Mouse (Mus musculus) forebrain, postnatal 0 days (tissue): ENCODE data around the gene Gm42715. TPM values are rescaled to one million over a fixed set of nuclear protein-coding genes. Genes with fewer than 3 reads are reported as not detected.

Experiments used
- ATAC-seq: fragments of 200-750 bp; cut with Nextera tagmentation; 2 replicates; pipeline ENCODE4 v1.8.0; 2017; ENCODE audit warnings: mild to moderate bottlenecking, moderate library complexity
- DNase-seq: peaks from one replicate; pipeline ENCODE4 v3.0.0-alpha.2; 2015
- H3K27ac ChIP-seq: fragments of 300-500 bp; sonication (generic); 2 replicates; pipeline ENCODE4 v1.5.1; 2014; ENCODE audit warnings: low read depth, mild to moderate bottlenecking, antibody characterized with exemption, low read length, moderate library complexity, mixed read lengths
- H3K27me3 ChIP-seq: fragments of 300-500 bp; sonication (generic); 2 replicates; pipeline ENCODE4 v1.6.1; 2014; ENCODE audit warnings: mild to moderate bottlenecking, low read length, mixed read lengths; ENCODE audit not compliant: insufficient read depth
- H3K36me3 ChIP-seq: fragments of 300-500 bp; sonication (generic); 2 replicates; pipeline ENCODE4 v1.6.1; 2014; ENCODE audit warnings: mild to moderate bottlenecking, moderate library complexity; ENCODE audit not compliant: insufficient read depth
- H3K4me1 ChIP-seq: fragments of 300-500 bp; sonication (generic); 2 replicates; pipeline ENCODE4 v1.6.1; 2014; ENCODE audit warnings: antibody characterized with exemption; ENCODE audit not compliant: insufficient read depth
- H3K4me2 ChIP-seq: fragments of 300-500 bp; sonication (generic); 2 replicates; pipeline ENCODE4 v1.6.1; 2014; ENCODE audit warnings: low read depth, mild to moderate bottlenecking, moderate library complexity
- H3K4me3 ChIP-seq: fragments of 300-500 bp; sonication (generic); 2 replicates; pipeline ENCODE4 v1.5.1; 2014; ENCODE audit warnings: low read depth, low read length, mixed read lengths
- H3K9ac ChIP-seq: fragments of 300-500 bp; sonication (generic); 2 replicates; pipeline ENCODE4 v1.6.1; 2014; ENCODE audit warnings: mild to moderate bottlenecking
- H3K9me3 ChIP-seq: fragments of 300-500 bp; sonication (generic); 2 replicates; pipeline ENCODE4 v1.6.1; 2016; ENCODE audit warnings: low read length
- CTCF ChIP-seq: sonication (generic); IDR thresholded peaks from 2 replicates; pipeline ENCODE4 v1.5.1; 2016; ENCODE audit warnings: antibody characterized with exemption, control low read depth, low read depth
- WGBS: fragments of 180-500 bp; shearing (Covaris S2); extraction: QIAGEN DNeasy Blood & Tissue Kit; methylation state at CpG from one replicate; pipeline ENCODE4 v1.1.7; 2014; 5-methylcytosine and 5-hydroxymethylcytosine counted together
- polyA plus RNA-seq: library from polyadenylated mRNA; unstranded; fragments of >200 nt; fragmentation: Nextera tagmentation; extraction: Ambion mirVana; gene quantifications from 2 replicates; pipeline ENCODE4 v1.2.1, GENCODE M21; 2015
- total RNA-seq: library from RNA; depleted of rRNA; stranded (reverse); fragments of >200 nt; gene quantifications from 2 replicates; pipeline ENCODE4 v1.2.3, GENCODE M21; 2014

The Gm42715 gene
- total and polyA plus RNA-seq, 2 experiments from 2014 or later, result 10.3 to 28.3 TPM

GRCm38 (mm10) chr7:127474378-127475070, 44.9 kb upstream of the Gm42715 start:
- no peak overlapping the region for H3K9ac ChIP-seq
- no peak overlapping the region for H3K27ac ChIP-seq
- H3K4me2 ChIP-seq, result no peak overlapping the region
- H3K9me3 ChIP-seq, result no peaks in the 10 kb centered on the region
- peaks cover 17% of the 10 kb centered on the region for H3K4me1 ChIP-seq
- no peaks in the 10 kb centered on the region for H3K27me3 ChIP-seq
- H3K4me3 ChIP-seq, result no peak overlapping the region
- H3K36me3 ChIP-seq, result peaks cover 32% of the 10 kb centered on the region
- TF ChIP-seq CTCF, result no peak
- no peak for ATAC-seq
- WGBS, result 63% methylated on average over 6 of the region's 6 CpGs
- no peak for DNase-seq

- DNase-seq, result no peak
- no peak for TF ChIP-seq CTCF
- 93% methylated on average over 11 of the region's 11 CpGs for WGBS
- H3K27me3 ChIP-seq, result no peaks in the 10 kb centered on the region
- no peak overlapping the region for H3K9ac ChIP-seq
- ATAC-seq, result no peak
- no peaks in the 10 kb centered on the region for H3K9me3 ChIP-seq
- no peak overlapping the region for H3K4me2 ChIP-seq
- peaks cover 32% of the 10 kb centered on the region for H3K36me3 ChIP-seq
- H3K4me3 ChIP-seq, result no peak overlapping the region
- H3K4me1 ChIP-seq, result peaks cover 17% of the 10 kb centered on the region
- no peak overlapping the region for H3K27ac ChIP-seq
Measured at GRCm38 (mm10) chr7:127475186-127475740, 44.1 kb upstream of the Gm42715 start.

GRCm38 (mm10) chr7:127476336-127476735, 43.0 kb upstream of the Gm42715 start:
- Histone ChIP-seq H3K4me3 (no peak overlapping the region), H3K4me1 (peaks cover 19% of the 10 kb centered on the region), H3K9ac (no peak overlapping the region), H3K4me2 (no peak overlapping the region), H3K36me3 (peaks cover 32% of the 10 kb centered on the region), H3K27ac (no peak overlapping the region), H3K27me3 (no peaks in the 10 kb centered on the region), H3K9me3 (no peaks in the 10 kb centered on the region)
- no peak for DNase-seq
- no peak for ATAC-seq
- 95% methylated on average over 11 of the region's 11 CpGs for WGBS
- TF ChIP-seq CTCF, result no peak

GRCm38 (mm10) chr7:127476855-127477254, 42.5 kb upstream of the Gm42715 start:
- 89% methylated on average over 4 of the region's 4 CpGs for WGBS
- DNase-seq (no peak), ATAC-seq (no peak)
- no peak for TF ChIP-seq CTCF
- Histone ChIP-seq H3K27ac (no peak overlapping the region), H3K9me3 (no peaks in the 10 kb centered on the region), H3K27me3 (no peaks in the 10 kb centered on the region), H3K4me1 (peaks cover 19% of the 10 kb centered on the region), H3K4me3 (no peak overlapping the region), H3K36me3 (peaks cover 36% of the 10 kb centered on the region), H3K4me2 (peak overlapping the region; percentile 50), H3K9ac (peak overlapping the region; percentile 95; the same call in 1 of the 2 replicates)

- Histone ChIP-seq H3K4me3 (peak overlapping the region; percentile 97), H3K36me3 (peaks cover 47% of the 10 kb centered on the region)
- ATAC-seq, result peak; percentile 90
Measured at GRCm38 (mm10) chr7:127477687-127478634, 41.4 kb upstream of the Gm42715 start.

GRCm38 (mm10) chr7:127478635-127479317, 40.6 kb upstream of the Gm42715 start, which contains the start of gene Fbrs:
Gene Fbrs (plus strand): TSS chr7:127479199.
- Histone ChIP-seq H3K27me3 (no peaks in the 10 kb centered on the region), H3K36me3 (peaks cover 48% of the 10 kb centered on the region), H3K4me3 (peak within 1 kb of the TSS; percentile 97), H3K27ac (peak within 1 kb of the TSS; percentile 97), H3K4me2 (peak within 1 kb of the TSS; percentile 91), H3K9me3 (no peaks in the 10 kb centered on the region), H3K9ac (peak within 1 kb of the TSS; percentile 95), H3K4me1 (peaks cover 12% of the 10 kb centered on the region)
- DNase-seq (no peak), ATAC-seq (peak; percentile 73)
- no peak for TF ChIP-seq CTCF
- under 1% methylated on average over 61 of the region's 62 CpGs for WGBS

More at GRCm38 (mm10) chr7:127477687-127478634, 41.4 kb upstream of the Gm42715 start:
- no peaks in the 10 kb centered on the region for H3K27me3 ChIP-seq
- peak overlapping the region; percentile 95 for H3K9ac ChIP-seq
- peak; percentile 21; the same call in 1 of the 2 replicates for TF ChIP-seq CTCF
- peak overlapping the region; percentile 97 for H3K27ac ChIP-seq
- no peaks in the 10 kb centered on the region for H3K9me3 ChIP-seq
- H3K4me2 ChIP-seq, result peak overlapping the region; percentile 91
- DNase-seq, result peak; percentile 100
- peaks cover 12% of the 10 kb centered on the region for H3K4me1 ChIP-seq
- WGBS, result under 1% methylated on average over 50 of the region's 50 CpGs
